Mouse (Mus musculus): Measurements from ENCODE around the gene Atp8b5.

GRCm38 (mm10) chr4:43258556-43258955, 8.4 kb upstream of the Atp8b5 start:
- TF ChIP-seq GATA1 (IDR thresholded peaks at IDR 0.05; ENCODE audit: low read length) (no peak), TAL1 (IDR thresholded peaks at IDR 0.05; ENCODE audit: low read length) (no peak)

Data from erythroblast, embryonic 14.5 days (primary cell).